Mouse (Mus musculus): ENCODE results near the gene Gm28557. TPM values are rescaled to one million over a fixed set of nuclear protein-coding genes. Genes with fewer than 3 reads are reported as not detected.
"Not testable (repeated sequence)": the region's sequence is repeated elsewhere in the genome, so short reads cannot be mapped to it uniquely, and the experiment has no call there.

Gm28557 gene
- 1 to 10 TPM; 2.6 to 3.0 TPM for total RNA-seq (2021)

- DNase-seq (ENCODE audit: extremely low spot score in 1 of 2, low spot score in 1 of 2), result peak; percentile 55 to 89
Observed at GRCm38 (mm10) chr13:67108194-67108820, at the start of gene Gm28557. Gene Gm28557 (minus strand): TSS chr13:67108604.

GRCm38 (mm10) chr13:67128038-67128721 lies 19.8 kb upstream of the Gm28557 start:
- peak; percentile 74 to 77 for DNase-seq (ENCODE audit: extremely low spot score in 1 of 2, low spot score in 1 of 2)

- DNase-seq (ENCODE audit: extremely low spot score in 1 of 2, low spot score in 1 of 2), result not testable (repeated sequence)
Observed at GRCm38 (mm10) chr13:67127507-67127906, 19.1 kb upstream of the Gm28557 start.

- DNase-seq (ENCODE audit: extremely low spot score in 1 of 2, low spot score in 1 of 2), result no peak
Observed at GRCm38 (mm10) chr13:67124460-67124859, 16.1 kb upstream of the Gm28557 start.

GRCm38 (mm10) chr13:67121360-67121759 lies 13.0 kb upstream of the Gm28557 start, which contains the start of gene Zfp759:
Gene Zfp759 (plus strand): TSS chr13:67121660.
- DNase-seq (ENCODE audit: extremely low spot score in 1 of 2, low spot score in 1 of 2), result not testable (repeated sequence)

- DNase-seq (ENCODE audit: extremely low spot score in 1 of 2, low spot score in 1 of 2), result not testable (repeated sequence)
Observed at GRCm38 (mm10) chr13:67116163-67116562, 7.8 kb upstream of the Gm28557 start, which contains the start of gene Rslcan18. Gene Rslcan18 (minus strand): TSS chr13:67116263.

GRCm38 (mm10) chr13:67113287-67113686 lies 4.9 kb upstream of the Gm28557 start:
- no peak for DNase-seq (ENCODE audit: extremely low spot score in 1 of 2, low spot score in 1 of 2)

- peak in 1 of 2 experiments; percentile 5 for DNase-seq (ENCODE audit: extremely low spot score in 1 of 2, low spot score in 1 of 2)
Observed at GRCm38 (mm10) chr13:67112096-67112495, 3.7 kb upstream of the Gm28557 start.

GRCm38 (mm10) chr13:67108821-67109206 lies 410 bp upstream of the Gm28557 start:
- peak; percentile 11 to 16 for DNase-seq (ENCODE audit: extremely low spot score in 1 of 2, low spot score in 1 of 2)

GRCm38 (mm10) chr13:67107681-67108080 lies 723 bp downstream of the Gm28557 start:
- DNase-seq (ENCODE audit: extremely low spot score in 1 of 2, low spot score in 1 of 2), result no peak

GRCm38 (mm10) chr13:67097876-67098275 lies 10.5 kb downstream of the Gm28557 start, which contains the start of gene Zfp708:
Gene Zfp708 (minus strand): TSS chr13:67097976.
- DNase-seq (ENCODE audit: extremely low spot score in 1 of 2, low spot score in 1 of 2), result no peak

- DNase-seq (ENCODE audit: extremely low spot score in 1 of 2, low spot score in 1 of 2), result no peak
Observed at GRCm38 (mm10) chr13:67090154-67090553, 18.2 kb downstream of the Gm28557 start.

- no peak for DNase-seq (ENCODE audit: extremely low spot score in 1 of 2, low spot score in 1 of 2)
Observed at GRCm38 (mm10) chr13:67081946-67082345, 26.5 kb downstream of the Gm28557 start.

- peak; percentile 49 to 54 for DNase-seq (ENCODE audit: extremely low spot score in 1 of 2, low spot score in 1 of 2)
Observed at GRCm38 (mm10) chr13:67081142-67081713, 27.2 kb downstream of the Gm28557 start.

- DNase-seq (ENCODE audit: extremely low spot score in 1 of 2, low spot score in 1 of 2), result no peak
Observed at GRCm38 (mm10) chr13:67077244-67077643, 31.2 kb downstream of the Gm28557 start.

- DNase-seq (ENCODE audit: extremely low spot score in 1 of 2, low spot score in 1 of 2), result no peak
Observed at GRCm38 (mm10) chr13:67072786-67073185, 35.6 kb downstream of the Gm28557 start.

- no peak for DNase-seq (ENCODE audit: extremely low spot score in 1 of 2, low spot score in 1 of 2)
Observed at GRCm38 (mm10) chr13:67065386-67065785, 43.0 kb downstream of the Gm28557 start.

- DNase-seq (ENCODE audit: extremely low spot score in 1 of 2, low spot score in 1 of 2), result no peak
Observed at GRCm38 (mm10) chr13:67062427-67062826, 46.0 kb downstream of the Gm28557 start.

GRCm38 (mm10) chr13:67060786-67061358 lies 47.5 kb downstream of the Gm28557 start, which contains the start of gene Zfp712:
Gene Zfp712 (minus strand): TSS chr13:67061170.
- DNase-seq (ENCODE audit: extremely low spot score in 1 of 2, low spot score in 1 of 2), result peak; percentile 82 to 83

GRCm38 (mm10) chr13:67060161-67060785 lies 48.1 kb downstream of the Gm28557 start:
- no peak for DNase-seq (ENCODE audit: extremely low spot score in 1 of 2, low spot score in 1 of 2)
